Mouse (Mus musculus) skeletal muscle tissue, adult 2 months (tissue): ENCODE data around the gene Naa25.

Source experiments
- DNase-seq: peaks from one replicate; pipeline ENCODE4 v3.0.0-alpha.2; 2012; ENCODE audit warnings: low read depth, low spot score

The Naa25 gene

DNA sequence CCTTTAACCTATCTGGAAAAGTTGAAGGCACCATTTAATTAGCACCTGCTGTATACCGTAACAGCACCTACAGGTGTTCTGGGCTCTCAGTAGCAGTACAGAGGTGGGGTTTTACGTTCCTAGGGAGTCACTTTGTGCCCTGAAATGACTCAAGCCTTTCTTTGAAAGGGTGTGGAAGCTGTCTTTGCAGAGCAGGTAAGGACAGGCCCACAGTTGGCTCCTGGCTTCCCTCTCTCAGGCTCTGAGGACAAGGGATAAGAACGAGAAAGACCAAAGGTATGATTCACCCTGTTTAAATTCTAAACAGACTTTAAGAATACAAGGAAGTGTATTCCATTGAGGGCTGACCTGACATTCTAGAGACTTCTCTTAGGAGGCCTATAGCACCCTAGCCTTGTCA lies 4.3 kb upstream of the Naa25 start:
- no peak for DNase-seq

DNA sequence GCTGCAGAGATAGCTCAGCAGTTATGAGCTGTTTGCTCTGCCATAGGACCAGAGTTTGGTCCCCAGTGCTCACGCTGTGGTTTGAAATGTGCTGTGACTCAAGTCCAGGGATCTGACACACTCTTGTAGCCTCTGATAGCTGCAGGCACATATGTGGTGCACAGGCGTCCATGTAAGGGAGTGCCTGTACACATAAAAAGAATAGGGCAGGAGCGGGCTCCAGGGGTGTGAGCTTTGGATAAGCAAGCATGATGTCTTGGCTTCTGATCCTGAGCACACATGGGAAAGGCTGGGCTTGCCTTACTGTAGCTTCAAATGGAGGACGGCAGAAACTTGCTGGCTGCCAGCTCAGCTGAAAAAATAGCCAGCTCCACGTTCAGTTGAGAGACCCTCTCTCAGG lies 2.1 kb upstream of the Naa25 start:
- DNase-seq: no peak

DNA sequence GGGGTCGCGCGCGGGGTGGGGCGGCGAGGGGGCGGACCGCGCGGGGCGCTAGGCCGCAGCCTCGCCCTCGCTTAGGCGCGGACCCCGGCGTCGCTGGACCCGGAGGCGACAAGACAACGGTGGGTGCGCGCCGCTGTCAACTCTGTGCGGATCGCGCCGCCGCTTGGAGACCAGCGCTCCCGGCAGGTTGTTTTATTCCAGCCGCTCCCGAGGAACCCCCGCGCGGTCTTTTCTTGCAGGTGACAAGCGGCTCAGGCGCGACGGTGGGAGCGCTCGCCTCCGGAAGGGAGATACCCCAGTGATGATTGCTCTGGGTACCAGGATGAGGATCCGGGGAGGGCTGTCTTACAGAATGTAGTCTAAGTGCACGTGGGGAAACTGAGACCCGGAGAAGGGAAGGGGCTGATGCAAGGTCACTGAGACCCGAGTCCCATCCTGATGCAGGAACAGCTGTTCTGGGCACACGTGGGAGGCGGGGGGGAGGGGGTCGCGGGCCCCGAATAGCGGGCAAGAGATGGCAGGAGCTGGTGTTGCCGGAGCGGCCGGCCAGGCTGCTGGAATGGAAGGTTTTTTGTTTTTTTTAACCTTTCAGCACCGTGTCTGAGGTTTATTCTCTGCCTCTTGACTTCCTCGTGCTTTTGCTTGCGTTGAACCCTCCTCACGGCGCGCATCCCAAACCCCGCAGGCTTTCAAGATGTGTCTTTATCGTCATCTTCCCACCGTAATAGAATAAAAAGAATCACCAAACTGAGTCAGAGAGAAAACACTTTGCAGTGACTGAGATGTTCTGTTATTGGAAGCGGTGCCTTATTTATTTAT lies 619 bp downstream of the Naa25 start:
- no peak for DNase-seq

DNA sequence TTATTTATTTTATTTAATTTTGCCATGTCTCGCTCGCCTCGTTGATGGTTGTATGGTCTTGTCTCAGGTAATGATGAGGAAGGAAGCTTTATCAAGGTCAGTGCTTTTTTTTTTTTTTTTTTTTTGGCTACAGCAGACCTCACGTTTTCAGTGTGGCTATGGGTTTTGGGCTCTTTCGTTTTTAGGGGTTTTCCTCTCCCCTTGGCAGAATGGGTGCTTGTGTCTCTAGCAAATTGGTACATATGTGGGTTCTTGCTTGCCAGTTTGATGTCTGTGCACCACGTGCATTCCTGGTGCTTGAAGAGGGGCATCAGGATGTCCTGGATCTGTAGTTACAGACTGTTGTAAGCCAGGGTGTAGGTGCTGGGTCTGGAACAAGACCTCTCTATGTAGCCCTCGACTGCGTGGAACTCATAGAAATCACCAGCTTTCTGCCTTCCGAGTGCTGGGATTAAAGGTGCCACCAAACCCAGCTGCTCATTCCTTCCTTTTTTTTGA lies 1.3 kb downstream of the Naa25 start:
- DNase-seq: no peak

DNA sequence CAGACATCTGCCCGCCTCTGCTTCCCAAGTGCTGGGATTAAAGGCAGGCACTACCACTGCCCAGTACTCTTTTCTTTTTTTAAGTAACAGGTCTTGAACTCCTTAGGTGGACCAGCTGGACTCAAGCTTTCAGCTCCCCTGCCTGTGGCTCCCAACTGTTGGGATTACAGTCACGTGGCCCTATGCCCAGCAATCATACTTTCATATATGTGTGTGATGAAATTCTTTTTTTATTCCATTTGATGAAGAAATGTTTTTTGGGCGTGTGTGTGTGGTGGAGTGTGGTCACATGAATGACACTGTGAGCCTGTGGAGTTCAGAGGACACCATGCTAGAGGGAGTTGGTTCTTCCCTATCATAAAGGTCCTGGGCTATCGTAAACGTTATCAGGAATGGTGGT lies 1.8 kb downstream of the Naa25 start:
- no peak for DNase-seq

DNA sequence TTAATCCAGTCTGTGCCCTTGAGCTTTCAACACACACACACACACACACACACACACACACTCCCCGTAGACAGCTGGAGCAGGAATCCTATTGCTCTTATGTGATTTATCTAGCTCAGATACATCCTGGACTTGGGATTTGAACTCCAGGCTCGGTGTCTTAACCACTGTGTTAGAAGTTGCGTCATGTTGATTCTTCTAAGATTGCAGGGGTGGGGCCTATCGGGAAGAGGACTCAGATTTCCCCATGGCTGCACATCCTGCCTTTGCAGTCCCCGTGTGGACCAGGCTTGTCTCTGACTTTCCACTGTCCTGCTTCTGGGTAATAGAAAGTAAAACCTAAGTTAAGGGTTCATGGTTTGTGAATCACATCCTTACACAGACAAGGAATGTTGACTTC lies 2.3 kb downstream of the Naa25 start:
- no peak for DNase-seq

DNA sequence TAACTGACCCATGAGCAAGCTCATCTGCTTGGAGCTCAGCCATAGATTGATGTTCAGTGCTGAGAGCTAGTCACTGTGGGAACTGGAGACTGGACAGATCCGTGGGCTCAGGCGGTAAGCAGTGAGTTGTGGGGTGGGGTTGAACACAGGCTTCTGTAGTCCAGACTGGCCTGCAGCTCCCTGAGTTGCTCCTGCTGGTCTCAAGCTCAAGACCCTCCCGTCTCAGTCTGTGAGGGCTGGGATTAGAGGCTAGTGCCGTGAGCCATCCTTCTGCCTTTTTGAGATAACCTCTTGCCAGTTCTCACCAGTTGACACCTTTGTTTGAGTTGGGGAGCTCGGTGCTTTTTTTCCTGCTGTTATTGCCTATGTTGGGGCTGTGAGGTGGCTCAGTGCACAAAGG lies 3.1 kb downstream of the Naa25 start:
- no peak for DNase-seq

DNA sequence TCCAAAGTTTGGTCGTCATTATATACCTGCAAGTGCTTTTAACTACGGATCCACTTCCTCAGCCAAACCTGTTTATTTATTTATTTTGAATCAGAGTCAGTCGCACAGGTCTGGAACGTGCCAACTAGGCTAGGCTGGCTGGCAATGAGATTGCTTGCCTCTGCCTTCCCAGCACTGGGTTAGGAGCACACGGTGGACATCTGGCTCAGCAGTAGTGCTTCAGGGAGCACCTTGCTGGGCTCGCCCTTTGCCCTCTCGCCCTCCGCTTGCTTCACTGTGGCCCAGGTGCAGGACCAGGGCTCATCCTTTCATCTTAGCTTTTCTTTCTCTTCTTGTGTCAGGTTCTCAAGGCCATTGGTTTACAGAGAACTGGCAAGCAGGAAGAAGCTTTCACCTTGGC lies 10.1 kb downstream of the Naa25 start:
- DNase-seq: no peak

DNA sequence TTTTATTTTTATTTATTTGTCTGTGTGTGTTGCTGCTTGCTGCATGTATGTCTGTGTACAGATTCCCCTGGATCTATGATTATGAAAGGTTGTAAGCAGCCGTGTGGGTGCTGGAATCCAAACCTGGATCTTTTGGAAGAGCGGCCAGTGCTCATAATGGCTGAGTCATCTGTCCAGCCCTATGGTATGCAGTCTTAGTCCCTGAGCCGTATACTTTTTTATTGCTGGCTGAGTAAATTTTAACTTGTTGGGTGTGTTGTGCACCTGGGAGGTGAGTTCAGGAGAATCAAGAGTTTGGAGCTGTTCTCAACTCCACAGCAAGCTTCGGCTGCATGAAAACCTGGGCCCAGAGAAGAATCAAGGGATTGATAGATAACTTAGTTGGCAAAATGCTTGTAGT lies 13.2 kb downstream of the Naa25 start:
- no peak for DNase-seq

DNA sequence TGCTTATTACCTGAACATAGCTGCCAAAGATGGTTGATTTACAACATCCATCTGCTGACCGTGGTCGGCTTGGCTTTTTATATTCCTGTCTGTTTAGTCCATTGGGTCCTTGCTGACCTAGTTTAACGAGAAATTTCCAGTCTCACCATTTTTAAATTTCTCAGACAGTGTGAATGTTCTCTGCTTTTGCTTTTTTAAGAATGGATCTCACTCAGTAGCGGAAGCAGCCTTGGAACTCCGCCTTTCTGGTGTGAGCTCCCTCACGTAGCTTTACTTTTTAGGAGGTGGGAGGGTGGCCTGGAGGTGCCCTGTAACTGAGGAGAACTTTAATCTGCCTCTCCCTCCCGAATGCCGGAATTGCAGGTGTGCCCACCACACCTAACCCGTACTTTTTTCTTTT lies 23.0 kb downstream of the Naa25 start:
- DNase-seq: no peak

DNA sequence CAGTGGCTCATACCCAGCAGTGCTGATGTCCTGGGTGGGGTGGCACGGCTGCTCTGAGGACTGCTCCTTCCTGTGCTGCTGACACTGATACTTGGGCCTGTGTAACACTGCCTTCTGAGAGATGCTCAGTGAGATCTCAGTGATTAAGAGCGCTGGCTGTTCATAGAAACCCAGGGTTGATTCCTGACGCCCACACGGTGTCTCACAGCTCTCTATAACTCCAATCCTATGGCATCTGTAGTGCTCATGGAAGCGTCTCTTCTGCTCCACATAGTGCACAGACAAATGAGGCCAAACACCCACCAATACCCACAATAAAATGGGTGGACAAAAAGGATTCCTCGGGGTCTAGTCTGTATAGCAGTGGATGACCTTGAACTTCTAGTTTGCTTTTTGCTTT lies 25.1 kb downstream of the Naa25 start:
- DNase-seq: no peak

DNA sequence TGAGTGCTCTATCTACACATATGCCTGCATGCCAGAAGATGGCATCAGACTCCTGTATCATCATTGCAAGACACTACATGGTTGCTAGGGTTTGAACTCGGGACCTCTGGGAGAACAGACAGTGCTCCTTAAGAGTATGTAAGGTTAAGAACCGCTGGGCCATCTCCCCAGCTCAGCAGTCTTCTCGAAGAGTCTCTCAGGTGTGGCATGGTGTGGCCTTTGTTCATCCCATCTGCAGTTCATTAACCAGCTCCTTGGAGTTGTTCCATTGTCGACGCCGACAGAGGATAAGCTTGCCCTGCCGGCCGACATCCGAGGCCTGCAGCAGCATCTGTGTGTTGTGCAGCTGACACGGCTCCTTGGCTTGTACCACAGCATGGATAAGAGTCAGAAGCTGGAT lies 25.6 kb downstream of the Naa25 start:
- DNase-seq: no peak

DNA sequence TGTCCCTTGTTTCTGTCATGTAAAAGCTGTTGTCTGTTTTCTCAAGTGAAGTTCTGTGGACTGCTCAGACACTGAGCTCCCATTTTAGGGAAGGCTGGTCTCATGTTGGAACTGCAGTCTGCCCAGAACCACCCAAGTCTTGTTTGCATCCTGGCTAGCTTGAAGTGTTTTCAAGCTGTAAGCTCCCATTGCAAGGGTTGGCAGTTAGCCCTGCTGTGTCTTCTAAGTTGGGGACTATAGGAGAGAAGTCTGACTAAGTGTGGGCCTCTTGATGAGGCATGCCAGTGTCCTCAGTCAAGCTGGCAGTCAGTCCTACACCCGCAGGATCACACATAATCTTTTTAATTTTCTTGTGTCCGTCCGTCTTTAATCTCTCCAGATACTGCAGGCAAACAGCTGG lies 31.2 kb downstream of the Naa25 start:
- no peak for DNase-seq

DNA sequence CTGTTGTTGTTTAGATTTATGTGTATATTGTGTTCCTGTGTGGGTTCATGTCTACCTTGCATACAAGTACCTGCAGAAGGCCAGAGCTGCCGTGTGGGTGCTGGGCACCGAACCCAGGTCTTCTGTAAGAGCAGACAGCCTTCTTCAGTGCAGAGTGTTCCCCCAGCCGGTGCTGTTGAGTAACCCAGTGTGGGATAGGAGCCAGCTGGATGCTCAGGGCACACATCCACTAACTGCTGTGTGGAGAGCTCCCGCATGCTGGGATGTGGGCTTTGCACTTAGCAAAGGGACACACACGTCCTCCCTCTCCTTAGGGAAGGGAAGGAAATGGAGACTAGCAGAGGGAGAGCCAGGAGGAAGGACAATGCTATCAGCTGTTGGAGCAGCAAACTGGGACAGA lies 40.4 kb downstream of the Naa25 start:
- DNase-seq: no peak

DNA sequence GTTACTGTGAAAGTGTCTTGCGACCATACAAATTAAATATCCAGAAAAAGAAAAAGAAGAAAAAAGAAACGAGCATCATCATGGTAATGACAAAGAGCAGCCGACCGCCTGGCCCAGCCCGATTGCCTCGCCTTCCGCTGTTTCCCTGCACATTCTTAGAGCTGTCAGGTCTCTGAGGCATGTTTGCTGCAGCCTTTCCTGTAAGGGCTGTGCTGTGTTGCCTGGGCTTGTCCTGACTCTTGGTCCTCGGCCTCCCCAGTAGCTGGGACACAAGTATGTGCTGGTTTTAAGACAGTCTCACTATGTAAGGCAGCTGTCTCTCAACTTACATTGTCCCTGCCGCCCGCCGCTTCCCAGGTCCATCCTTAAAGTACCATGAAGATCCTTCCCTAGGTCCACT lies 41.0 kb downstream of the Naa25 start:
- DNase-seq: no peak

DNA sequence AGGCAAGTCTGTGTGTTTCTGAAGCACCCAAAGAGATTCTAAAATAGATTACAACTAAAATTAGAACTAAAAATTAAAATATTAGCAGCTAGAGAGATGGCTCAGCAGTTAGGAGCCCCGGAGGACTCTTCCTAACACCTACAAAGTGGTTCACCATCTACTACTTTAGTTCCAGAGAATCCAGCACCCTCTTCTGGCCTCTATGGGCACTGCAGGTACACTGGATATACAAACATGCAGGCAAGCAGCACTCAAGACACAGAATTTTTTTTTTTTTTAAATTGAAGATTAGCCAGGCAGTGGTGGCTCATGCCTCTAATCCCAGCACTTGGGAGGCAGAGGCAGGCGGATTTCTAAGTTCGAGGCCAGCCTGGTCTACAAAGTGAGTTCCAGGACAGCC lies 45.8 kb downstream of the Naa25 start:
- no peak for DNase-seq

DNA sequence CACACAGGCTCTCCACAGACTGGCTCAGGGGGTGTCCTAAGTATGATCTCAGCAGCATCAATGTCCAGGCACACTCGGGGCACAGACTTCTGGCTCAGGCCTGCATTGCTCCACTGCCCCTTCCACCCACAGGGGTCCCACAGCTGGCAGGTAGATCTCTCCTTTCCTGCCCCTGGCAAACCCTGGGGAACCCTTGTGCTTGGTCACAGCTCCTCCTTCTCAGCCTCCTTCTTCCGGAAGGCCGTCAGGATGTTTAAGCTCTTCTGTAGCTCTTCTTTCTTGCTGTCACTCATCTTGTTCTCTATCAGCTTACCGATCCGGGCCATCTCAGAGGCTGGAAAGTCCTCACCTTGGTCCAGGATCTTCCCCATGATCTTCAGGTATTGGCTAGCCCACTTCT lies 47.1 kb downstream of the Naa25 start:
- DNase-seq: no peak

DNA sequence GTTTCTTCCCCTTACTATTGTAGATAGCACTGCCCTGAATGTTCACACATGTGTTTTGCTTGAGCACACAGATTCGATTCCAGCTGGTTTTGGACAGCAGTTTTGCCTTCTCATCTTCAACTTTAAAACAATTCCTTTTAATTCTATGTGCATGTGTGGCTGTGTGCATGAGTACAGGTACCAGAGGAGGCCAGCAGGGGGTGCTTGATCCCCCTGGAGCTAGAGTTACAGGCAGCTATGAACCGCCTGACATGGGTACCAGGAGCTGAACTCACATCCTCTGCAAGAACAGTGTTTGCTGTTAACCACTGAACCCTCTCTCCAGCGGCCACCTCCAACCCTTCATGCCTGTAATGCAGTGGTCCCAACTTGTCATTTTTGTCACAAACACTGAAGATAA lies 50.7 kb downstream of the Naa25 start:
- DNase-seq: no peak

DNA sequence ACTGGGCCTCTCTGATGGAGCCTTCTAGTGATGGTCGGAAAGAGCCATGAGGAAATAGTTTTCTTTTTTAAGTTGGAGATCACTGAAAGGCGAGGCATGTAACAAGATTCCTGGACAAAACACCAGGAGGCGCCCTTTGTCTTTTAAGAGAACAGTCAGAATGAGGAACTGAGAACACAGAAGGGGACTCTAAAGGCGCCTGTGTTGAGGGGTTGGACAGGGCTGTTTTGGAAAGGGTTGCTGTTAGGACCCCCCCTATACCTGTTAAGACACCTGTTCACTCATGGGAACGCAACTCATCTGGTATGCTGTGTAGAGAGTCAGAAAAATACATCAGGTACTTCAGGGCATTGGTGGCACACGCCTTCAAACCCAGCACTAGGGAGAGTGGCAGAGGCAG lies 52.2 kb downstream of the Naa25 start:
- DNase-seq: no peak

DNA sequence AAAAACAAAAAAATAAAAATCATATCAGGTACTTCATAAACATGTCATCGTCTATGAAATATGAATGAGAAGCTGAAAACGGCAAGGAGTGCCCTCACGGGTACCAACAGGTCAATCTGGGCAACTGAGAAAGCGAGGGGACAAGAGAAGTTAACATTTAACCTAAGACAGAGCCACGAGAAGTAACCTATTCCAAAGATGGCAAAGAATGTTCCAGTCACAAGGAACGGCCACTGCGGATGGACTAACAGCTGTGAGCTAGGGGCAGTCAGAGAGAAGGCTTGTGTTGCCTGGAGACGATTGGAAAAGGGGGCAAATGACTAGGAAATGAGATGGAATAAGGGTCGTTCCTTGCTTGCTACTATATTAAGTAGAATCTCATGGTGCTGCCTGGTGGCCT lies 52.7 kb downstream of the Naa25 start:
- DNase-seq: no peak

DNA sequence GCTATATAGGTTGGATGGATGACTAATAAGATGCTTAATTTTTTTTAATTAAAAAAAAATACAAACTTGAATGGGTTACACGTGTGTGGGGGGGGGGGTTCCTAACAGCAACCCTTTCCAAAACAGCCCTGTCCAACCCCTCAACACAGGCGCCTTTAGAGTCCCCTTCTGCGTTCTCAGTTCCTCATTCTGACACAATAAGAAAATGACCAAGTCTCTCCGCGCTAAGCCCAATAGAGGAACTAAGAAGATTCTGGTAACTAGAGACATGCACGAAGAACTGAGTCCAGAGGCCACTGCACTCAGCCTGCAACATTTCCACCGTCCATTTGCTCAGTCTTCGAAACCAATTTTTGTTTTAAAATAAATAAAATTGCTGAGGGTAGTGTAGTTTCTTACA lies 53.5 kb downstream of the Naa25 start:
- no peak for DNase-seq

DNA sequence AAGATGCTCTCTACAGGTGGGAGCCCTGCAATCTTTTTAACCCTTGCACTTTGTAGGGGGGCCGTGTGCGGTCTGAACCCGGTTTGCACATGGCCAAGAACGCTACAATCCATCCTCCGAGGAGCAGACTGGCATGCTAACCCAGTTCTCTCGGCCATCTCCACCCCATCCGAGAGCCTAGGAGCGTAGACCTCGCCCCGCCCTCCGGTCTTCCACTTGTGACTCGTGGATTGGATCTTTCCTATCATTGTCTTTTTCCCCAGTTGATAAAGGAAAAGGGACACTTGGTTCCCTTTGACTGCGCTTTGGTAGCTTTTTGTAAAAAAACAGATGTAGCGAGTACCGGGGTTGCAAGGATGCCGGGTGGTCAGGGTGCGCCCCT lies 53.9 kb downstream of the Naa25 start, which contains the start of gene Tmem116:
Gene Tmem116 (plus strand): TSS at position 250 of the 382 bp plus-strand sequence.
- no peak for DNase-seq

DNA sequence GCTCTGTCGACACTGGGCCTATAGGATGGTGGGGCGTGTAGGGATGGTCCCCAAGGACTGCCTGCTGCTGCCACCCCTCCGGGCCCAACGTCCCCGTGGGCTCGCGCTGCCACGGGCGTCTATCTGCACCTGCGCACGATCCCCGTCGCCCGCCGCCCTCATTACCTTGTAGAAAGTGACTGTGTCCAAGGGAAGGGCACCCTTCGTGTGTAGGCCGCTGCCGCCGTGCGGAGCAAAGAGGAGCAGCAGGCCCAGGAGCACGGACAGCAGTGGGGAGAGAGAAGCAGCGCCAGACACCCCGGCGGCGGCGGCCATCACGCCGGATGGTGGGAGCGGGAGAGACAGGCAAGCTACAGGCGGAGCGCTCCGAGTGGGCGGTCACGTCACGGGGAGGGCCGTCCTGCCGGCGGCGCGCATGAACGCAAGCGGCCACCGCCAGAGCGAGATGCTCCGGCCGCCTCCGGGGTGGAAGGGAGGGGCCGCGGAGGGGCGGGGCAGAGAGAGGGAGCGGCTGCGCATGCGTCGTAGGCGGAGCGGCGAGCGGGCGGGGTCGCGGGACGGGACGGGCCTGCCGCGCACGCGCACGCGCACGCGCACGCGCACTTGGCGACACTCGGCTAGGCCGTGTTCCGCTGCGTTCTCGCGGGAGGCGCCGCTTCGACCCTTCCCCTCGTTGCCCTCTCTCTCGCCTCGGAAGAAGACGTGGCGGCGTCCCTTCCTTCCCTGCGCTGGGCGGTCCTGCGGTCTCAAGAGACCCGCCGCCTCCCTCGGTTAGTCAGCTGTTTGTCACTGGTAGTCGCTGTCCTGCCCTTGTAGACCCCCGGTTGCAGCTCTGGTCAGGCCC lies 54.5 kb downstream of the Naa25 start, which contains the start of gene Erp29:
Gene Erp29 (minus strand): TSS at position 481 of the 844 bp plus-strand sequence.
- peak; percentile 97 for DNase-seq
